Mouse (Mus musculus) lung, postnatal 0 days (tissue): ENCODE data around the gene Rln1. TPM values are rescaled to one million over a fixed set of nuclear protein-coding genes. Genes with fewer than 3 reads are reported as not detected.

ENCODE experiments used
- ATAC-seq: fragments of 200-750 bp; cut with Nextera tagmentation; 2 replicates; pipeline ENCODE4 v1.8.0; 2017; ENCODE audit warnings: moderate library complexity
- DNase-seq: peaks from one replicate; pipeline ENCODE4 v3.0.0-alpha.2; 2016; ENCODE audit warnings: low spot score
- H3K27ac ChIP-seq: fragments of 300-500 bp; sonication (generic); 2 replicates; pipeline ENCODE4 v1.5.1; 2014; ENCODE audit warnings: antibody characterized with exemption, mild to moderate bottlenecking, low read length, mixed read lengths
- H3K27me3 ChIP-seq: fragments of 300-500 bp; sonication (generic); replicated peaks from 2 replicates; pipeline ENCODE4 v1.6.1; 2014; ENCODE audit warnings: low read length, mixed read lengths; ENCODE audit not compliant: insufficient read depth
- H3K36me3 ChIP-seq: fragments of 300-500 bp; sonication (generic); 2 replicates; pipeline ENCODE4 v1.6.1; 2014; ENCODE audit warnings: low read length, mixed read lengths; ENCODE audit not compliant: insufficient read depth
- H3K4me1 ChIP-seq: fragments of 300-500 bp; sonication (generic); 2 replicates; pipeline ENCODE4 v1.6.1; 2014; ENCODE audit warnings: antibody characterized with exemption, low read depth, low read length, mixed read lengths; ENCODE audit not compliant: insufficient read depth
- H3K4me2 ChIP-seq: fragments of 300-500 bp; sonication (generic); replicated peaks from 2 replicates; pipeline ENCODE4 v1.6.1; 2014; ENCODE audit warnings: low read depth, mild to moderate bottlenecking, low read length, moderate library complexity, mixed read lengths
- H3K4me3 ChIP-seq: fragments of 300-500 bp; sonication (generic); 2 replicates; pipeline ENCODE4 v1.5.1; 2014; ENCODE audit warnings: low read depth, low read length
- H3K9ac ChIP-seq: fragments of 300-500 bp; sonication (generic); replicated peaks from 2 replicates; pipeline ENCODE4 v1.6.1; 2014; ENCODE audit warnings: low read depth, mild to moderate bottlenecking
- H3K9me3 ChIP-seq: fragments of 300-500 bp; sonication (generic); 2 replicates; pipeline ENCODE4 v1.6.1; 2016; ENCODE audit warnings: low read length, mixed read lengths
- CTCF ChIP-seq: IDR thresholded peaks from 2 replicates; pipeline ENCODE4 v1.5.1; 2016; ENCODE audit warnings: antibody characterized with exemption, mild to moderate bottlenecking
- EP300 ChIP-seq: IDR thresholded peaks from 2 replicates; pipeline ENCODE4 v1.6.1; 2016; ENCODE audit warnings: antibody characterized with exemption, mild to moderate bottlenecking, control low read depth
- whole genome bisulfite sequencing: fragments of 180-500 bp; shearing (Covaris S2); extraction: QIAGEN DNeasy Blood & Tissue Kit; methylation state at CpG from one replicate; pipeline ENCODE4 v1.1.7; 2014; 5-methylcytosine and 5-hydroxymethylcytosine counted together
- polyA plus RNA-seq: library from polyadenylated mRNA; unstranded; fragments of >200 nt; fragmentation: Nextera tagmentation; extraction: Ambion mirVana; gene quantifications from 2 replicates; pipeline ENCODE4 v1.2.1, GENCODE M21; 2015

Rln1 gene
- polyA plus RNA-seq, 1 experiment from 2014 or later: 0.11 TPM

DNA sequence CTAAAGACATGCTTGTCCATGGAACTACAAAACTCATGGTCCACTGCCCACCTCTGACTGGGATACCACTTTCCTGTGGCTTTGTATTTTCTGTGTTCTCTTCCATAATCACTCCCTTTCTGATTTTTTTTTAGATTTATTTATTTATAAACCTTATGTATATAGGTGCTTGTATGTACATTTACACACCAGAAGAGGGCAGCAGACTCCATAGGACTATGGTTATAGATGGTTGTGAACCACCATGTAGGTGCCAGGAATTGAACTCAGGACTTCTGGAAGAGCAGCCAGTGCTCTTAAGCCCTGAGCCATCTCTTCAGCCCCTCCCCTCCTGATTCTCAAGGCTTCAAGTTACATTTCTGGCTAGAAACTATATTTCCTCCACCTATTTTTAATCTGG is 25.6 kb downstream of the Rln1 start:
- H3K4me2 ChIP-seq: no peak overlapping the region
- DNase-seq (no peak), ATAC-seq (no peak)
- no peak overlapping the region for H3K27ac ChIP-seq
- no peaks in the 10 kb centered on the region for H3K27me3 ChIP-seq
- H3K4me1 ChIP-seq: no peaks in the 10 kb centered on the region
- H3K4me3 ChIP-seq: no peak overlapping the region
- H3K9ac ChIP-seq: no peak overlapping the region
- H3K9me3 ChIP-seq: no peaks in the 10 kb centered on the region
- no peak for TF ChIP-seq EP300
- TF ChIP-seq CTCF: peak; percentile 10; the same call in 1 of the 2 replicates
- H3K36me3 ChIP-seq: peaks cover 5% of the 10 kb centered on the region

DNA sequence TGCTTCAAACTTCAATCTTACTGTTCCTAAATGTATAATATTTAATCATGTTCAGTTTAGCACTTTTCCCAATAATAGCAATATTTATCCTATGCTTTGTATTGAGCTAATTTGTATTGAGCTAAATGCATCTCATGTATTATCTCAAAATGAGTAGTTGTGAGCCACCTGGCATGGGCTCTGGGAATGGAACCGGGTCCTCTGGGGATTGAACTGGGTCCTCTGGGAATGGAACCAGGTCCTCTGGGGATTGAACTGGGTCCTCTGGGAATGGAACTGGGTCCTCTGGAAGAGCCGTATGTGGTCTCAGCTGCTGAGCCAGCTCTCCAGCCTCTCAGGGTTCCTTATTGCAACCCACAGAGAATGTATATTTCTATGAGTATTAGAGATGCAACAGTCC is 32.4 kb downstream of the Rln1 start:
- no peak overlapping the region for H3K27ac ChIP-seq
- peaks cover 13% of the 10 kb centered on the region; the same call in 1 of the 2 replicates for H3K36me3 ChIP-seq
- no peaks in the 10 kb centered on the region for H3K4me1 ChIP-seq
- H3K4me3 ChIP-seq: no peak overlapping the region
- DNase-seq (no peak), ATAC-seq (no peak)
- no peaks in the 10 kb centered on the region for H3K27me3 ChIP-seq
- H3K4me2 ChIP-seq: no peak overlapping the region
- H3K9ac ChIP-seq: no peak overlapping the region
- no peaks in the 10 kb centered on the region for H3K9me3 ChIP-seq
- TF ChIP-seq EP300: no peak
- TF ChIP-seq CTCF: no peak
- WGBS: 92% methylated on average over 2 of the region's 2 CpGs

DNA sequence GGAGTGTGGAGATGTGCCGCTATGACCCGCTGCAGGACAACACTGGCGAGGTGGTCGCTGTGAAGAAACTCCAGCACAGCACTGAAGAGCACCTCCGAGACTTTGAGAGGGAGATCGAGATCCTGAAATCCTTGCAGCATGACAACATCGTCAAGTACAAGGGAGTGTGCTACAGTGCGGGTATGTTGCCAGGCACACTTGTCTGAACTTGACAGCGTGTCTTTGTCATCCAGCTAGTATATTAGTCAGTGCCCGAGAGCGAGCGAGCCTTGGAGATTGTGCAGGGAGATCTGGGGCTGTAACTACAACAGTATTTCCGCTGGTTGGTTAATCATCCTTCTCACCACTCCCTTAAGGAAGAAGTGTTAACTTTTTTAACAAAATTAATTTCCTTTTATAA is 33.6 kb downstream of the Rln1 start:
- no peak for ATAC-seq
- 85% methylated on average over 13 of the region's 13 CpGs for WGBS
- Histone ChIP-seq H3K27ac (no peak overlapping the region), H3K27me3 (no peaks in the 10 kb centered on the region), H3K36me3 (peaks cover 15% of the 10 kb centered on the region; the same call in 1 of the 2 replicates), H3K4me1 (no peaks in the 10 kb centered on the region), H3K4me3 (no peak overlapping the region), H3K9ac (no peak overlapping the region), H3K9me3 (no peaks in the 10 kb centered on the region), H3K4me2 (no peak overlapping the region)
- no peak for DNase-seq
- TF ChIP-seq EP300: no peak

DNA sequence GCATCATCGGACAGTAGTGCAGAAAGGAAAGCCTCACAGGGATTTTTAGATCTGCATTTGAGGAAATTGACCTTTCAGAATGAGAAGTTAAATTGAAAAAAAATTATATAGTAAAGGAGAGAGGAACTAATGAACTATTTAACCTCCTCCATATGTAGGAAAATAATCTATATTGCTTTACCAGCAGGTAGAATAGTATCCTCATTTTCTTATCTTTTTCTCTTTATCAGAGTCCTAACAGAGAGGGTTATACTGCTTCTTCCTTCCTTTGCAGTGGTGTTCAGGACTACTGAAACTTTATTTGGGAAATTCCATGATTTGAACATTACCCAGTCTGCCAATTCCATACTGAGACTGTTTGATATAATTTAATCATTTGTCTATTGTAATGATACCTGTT is 37.1 kb downstream of the Rln1 start:
- 100% methylated on average over 1 of the region's 1 CpGs for WGBS
- no peaks in the 10 kb centered on the region for H3K27me3 ChIP-seq
- no peak for DNase-seq
- no peak for ATAC-seq
- no peak overlapping the region for H3K4me2 ChIP-seq
- H3K4me1 ChIP-seq: no peaks in the 10 kb centered on the region
- no peak overlapping the region for H3K9ac ChIP-seq
- TF ChIP-seq CTCF (no peak), EP300 (no peak)
- no peak overlapping the region for H3K27ac ChIP-seq
- peaks cover 18% of the 10 kb centered on the region; the same call in 1 of the 2 replicates for H3K36me3 ChIP-seq
- no peak overlapping the region for H3K4me3 ChIP-seq
- no peaks in the 10 kb centered on the region for H3K9me3 ChIP-seq

DNA sequence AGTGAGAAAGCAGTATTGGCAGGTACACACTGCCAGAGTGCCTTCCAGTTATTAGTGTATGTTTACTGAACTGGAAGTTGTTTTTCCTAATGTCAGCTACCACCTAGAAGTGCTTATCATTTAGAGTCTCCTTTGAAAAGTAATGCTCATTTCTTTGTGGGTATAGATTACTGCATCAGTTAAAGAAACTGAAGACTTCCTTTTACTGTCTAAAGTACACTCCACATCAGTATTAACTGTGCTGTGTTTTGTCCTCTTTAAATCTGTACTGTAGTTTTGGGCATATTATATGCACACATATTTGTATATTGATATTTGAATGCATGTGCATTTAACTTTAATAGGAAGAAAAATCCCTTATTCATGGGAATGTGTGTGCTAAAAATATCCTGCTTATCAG is 38.3 kb downstream of the Rln1 start:
- no peak for TF ChIP-seq EP300
- TF ChIP-seq CTCF: no peak
- H3K4me2 ChIP-seq: no peak overlapping the region
- ATAC-seq: no peak
- no peak overlapping the region for H3K27ac ChIP-seq
- H3K36me3 ChIP-seq: peaks cover 29% of the 10 kb centered on the region; the same call in 1 of the 2 replicates
- no peak overlapping the region for H3K9ac ChIP-seq
- H3K27me3 ChIP-seq: no peaks in the 10 kb centered on the region
- H3K9me3 ChIP-seq: no peaks in the 10 kb centered on the region
- no peak for DNase-seq
- no peaks in the 10 kb centered on the region for H3K4me1 ChIP-seq
- no peak overlapping the region for H3K4me3 ChIP-seq

DNA sequence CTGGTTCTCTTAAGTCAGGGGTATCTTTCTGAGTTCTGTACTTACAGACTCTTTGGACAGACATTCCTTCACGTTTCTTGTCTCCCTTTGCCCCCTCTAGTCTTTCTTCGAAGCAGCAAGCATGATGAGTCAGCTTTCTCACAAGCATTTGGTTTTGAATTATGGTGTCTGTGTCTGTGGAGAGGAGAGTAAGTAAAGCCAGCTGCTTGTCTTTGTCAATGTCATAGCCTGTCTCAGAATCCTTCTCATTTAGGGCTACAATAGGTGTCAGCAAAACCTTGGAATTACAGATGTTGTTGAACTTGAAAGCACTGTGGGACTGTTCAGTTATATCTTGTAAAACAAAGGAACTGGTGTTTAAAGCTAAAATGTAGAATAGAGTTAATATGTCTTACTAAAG is 39.7 kb downstream of the Rln1 start:
- Histone ChIP-seq H3K9me3 (no peaks in the 10 kb centered on the region), H3K4me3 (no peak overlapping the region), H3K36me3 (peaks cover 18% of the 10 kb centered on the region; the same call in 1 of the 2 replicates), H3K4me1 (no peaks in the 10 kb centered on the region), H3K9ac (no peak overlapping the region), H3K4me2 (no peak overlapping the region), H3K27me3 (no peaks in the 10 kb centered on the region), H3K27ac (no peak overlapping the region)
- TF ChIP-seq EP300: no peak
- no peak for DNase-seq
- ATAC-seq: no peak
- WGBS: 42% methylated on average over 2 of the region's 2 CpGs

DNA sequence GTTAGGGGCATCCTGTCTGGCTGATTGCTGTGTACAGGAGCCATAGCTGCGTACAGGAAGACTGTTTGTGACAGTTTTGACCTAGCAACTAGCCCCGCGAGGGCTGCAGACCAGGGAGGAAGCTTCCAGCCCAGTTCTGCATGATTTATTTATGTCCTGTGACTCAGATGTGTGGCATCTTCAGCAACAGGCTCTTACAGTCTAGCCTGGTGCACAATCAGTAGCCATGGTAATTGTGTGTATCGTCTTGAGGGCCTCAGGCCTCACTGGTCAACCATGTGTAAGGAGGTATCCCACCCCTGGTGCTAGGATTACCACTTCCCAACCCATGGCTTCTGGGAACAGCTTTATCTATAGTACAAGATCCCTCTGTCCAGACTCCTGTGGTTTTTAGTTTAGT is 41.9 kb downstream of the Rln1 start:
- no peak overlapping the region for H3K9ac ChIP-seq
- no peak overlapping the region for H3K27ac ChIP-seq
- no peaks in the 10 kb centered on the region for H3K4me1 ChIP-seq
- DNase-seq (no peak), ATAC-seq (no peak)
- no peak for TF ChIP-seq EP300
- no peak for TF ChIP-seq CTCF
- WGBS: 63% methylated on average over 4 of the region's 4 CpGs
- H3K4me2 ChIP-seq: no peak overlapping the region
- no peak overlapping the region for H3K4me3 ChIP-seq
- H3K27me3 ChIP-seq: no peaks in the 10 kb centered on the region
- no peaks in the 10 kb centered on the region for H3K9me3 ChIP-seq
- peaks cover 21% of the 10 kb centered on the region; the same call in 1 of the 2 replicates for H3K36me3 ChIP-seq
